Mouse (Mus musculus): ENCODE results near the gene Plekhg1. TPM values are rescaled to one million over a fixed set of nuclear protein-coding genes. Genes with fewer than 3 reads are reported as not detected.

Gene Plekhg1
- polyA plus RNA-seq, 1 experiment from 2014 or later: 4.4 TPM

DNA sequence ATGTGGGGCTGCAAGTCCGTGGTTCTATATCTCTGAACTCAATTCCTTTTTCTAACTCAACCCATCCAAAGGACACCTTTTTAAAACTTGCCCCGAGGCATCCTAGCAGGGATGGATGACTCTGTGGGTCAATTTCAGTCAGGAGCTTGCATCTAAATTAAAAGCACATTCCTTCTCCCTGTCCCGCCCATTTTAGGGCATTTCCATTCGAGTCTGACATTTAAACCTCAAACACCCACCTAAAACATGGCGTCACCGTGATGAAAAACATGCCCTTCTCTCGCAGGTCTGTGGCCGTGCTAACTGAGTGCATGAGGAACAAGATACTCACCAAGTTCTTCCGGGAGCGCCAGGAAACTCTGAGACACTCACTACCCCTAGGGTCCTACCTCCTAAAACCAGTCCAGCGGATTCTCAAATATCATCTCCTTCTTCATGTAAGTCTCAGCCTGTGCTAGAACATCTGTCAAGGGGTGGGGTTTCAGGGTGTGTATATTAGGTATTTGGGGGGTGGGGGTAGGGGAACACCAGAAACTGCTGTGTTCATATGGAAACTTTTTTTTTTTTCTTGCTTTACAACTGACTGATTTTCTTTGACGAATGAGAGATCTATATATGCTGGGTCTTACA lies 193.3 kb downstream of the Plekhg1 start:
- no peak overlapping the region for H3K9ac ChIP-seq (replicated peaks; ENCODE audit: low read depth, low read length)
- H3K4me3 ChIP-seq (replicated peaks; ENCODE audit: low read length): no peak overlapping the region
- H3K9me3 ChIP-seq (ENCODE audit: control insufficient read depth, low read length): no peaks in the 10 kb centered on the region
- no peaks in the 10 kb centered on the region for H3K4me1 ChIP-seq (replicated peaks; ENCODE audit: control insufficient read depth, insufficient read depth, low read length)
- no peak overlapping the region for H3K27ac ChIP-seq (ENCODE audit: low read length)
- no peaks in the 10 kb centered on the region for H3K27me3 ChIP-seq (replicated peaks; ENCODE audit: control insufficient read depth, insufficient read depth, low read length)
- no peaks in the 10 kb centered on the region for H3K36me3 ChIP-seq (ENCODE audit: control insufficient read depth, insufficient read depth)
- WGBS: 83% methylated on average over 12 of the region's 12 CpGs
- no peak for ATAC-seq
- H3K4me2 ChIP-seq (ENCODE audit: low read length): no peak overlapping the region

DNA sequence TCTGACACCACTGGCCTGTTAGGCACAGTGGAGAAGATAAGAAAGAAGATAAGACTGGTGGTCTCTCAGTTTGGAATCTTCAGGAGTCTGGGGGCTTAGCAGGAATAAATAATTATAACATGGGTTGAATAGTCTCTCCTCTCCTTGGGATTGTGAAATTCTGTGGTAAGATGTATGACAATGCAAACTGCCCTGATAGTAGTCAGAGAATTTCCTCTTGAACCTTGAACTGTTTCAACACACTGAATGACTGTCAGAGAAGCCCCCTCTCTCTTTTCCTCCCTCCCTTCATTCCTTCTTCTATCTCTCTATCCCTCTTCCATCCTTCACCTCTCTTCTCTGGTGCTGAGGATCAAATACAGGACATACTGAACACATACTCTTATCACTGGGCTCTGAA lies 196.7 kb downstream of the Plekhg1 start:
- no peak for ATAC-seq
- H3K27me3 ChIP-seq (replicated peaks; ENCODE audit: control insufficient read depth, insufficient read depth, low read length): no peaks in the 10 kb centered on the region
- no peaks in the 10 kb centered on the region for H3K4me1 ChIP-seq (replicated peaks; ENCODE audit: control insufficient read depth, insufficient read depth, low read length)
- H3K9me3 ChIP-seq (ENCODE audit: control insufficient read depth, low read length): no peaks in the 10 kb centered on the region
- no peak overlapping the region for H3K4me3 ChIP-seq (replicated peaks; ENCODE audit: low read length)
- H3K36me3 ChIP-seq (ENCODE audit: control insufficient read depth, insufficient read depth): no peaks in the 10 kb centered on the region
- no peak overlapping the region for H3K9ac ChIP-seq (replicated peaks; ENCODE audit: low read depth, low read length)
- H3K4me2 ChIP-seq (ENCODE audit: low read length): no peak overlapping the region
- no peak overlapping the region for H3K27ac ChIP-seq (ENCODE audit: low read length)

GRCm38 (mm10) chr10:3939895-3940595 lies 199.9 kb downstream of the Plekhg1 start:
- 93% methylated on average over 11 of the region's 11 CpGs for WGBS
- Histone ChIP-seq H3K27me3 (replicated peaks; ENCODE audit: control insufficient read depth, insufficient read depth, low read length) (no peaks in the 10 kb centered on the region), H3K9ac (replicated peaks; ENCODE audit: low read depth, low read length) (no peak overlapping the region), H3K4me3 (replicated peaks; ENCODE audit: low read length) (no peak overlapping the region), H3K4me1 (replicated peaks; ENCODE audit: control insufficient read depth, insufficient read depth, low read length) (no peaks in the 10 kb centered on the region), H3K9me3 (ENCODE audit: control insufficient read depth, low read length) (no peaks in the 10 kb centered on the region), H3K27ac (ENCODE audit: low read length) (no peak overlapping the region), H3K4me2 (ENCODE audit: low read length) (no peak overlapping the region), H3K36me3 (ENCODE audit: control insufficient read depth, insufficient read depth) (no peaks in the 10 kb centered on the region)
- no peak for ATAC-seq

DNA sequence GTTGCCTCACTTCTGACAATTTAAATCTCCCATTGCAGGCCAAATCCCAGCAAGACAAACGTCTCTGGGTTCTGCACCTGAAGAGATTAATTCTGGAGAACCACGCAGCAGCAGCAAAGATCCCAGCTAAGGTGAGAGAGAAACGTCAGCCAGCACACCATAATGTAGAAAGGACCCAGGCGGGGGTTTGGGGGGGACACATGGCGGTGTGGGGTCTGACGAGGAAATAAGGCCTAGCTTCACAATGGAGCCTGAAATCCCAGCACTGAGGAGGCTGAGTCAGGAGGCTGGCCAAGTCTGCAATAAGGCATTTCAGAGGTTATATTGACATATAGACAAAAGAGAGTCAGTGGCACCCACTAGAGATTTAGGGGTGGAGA lies 200.4 kb downstream of the Plekhg1 start:
- no peak for ATAC-seq
- no peaks in the 10 kb centered on the region for H3K9me3 ChIP-seq (ENCODE audit: control insufficient read depth, low read length)
- no peak overlapping the region for H3K4me2 ChIP-seq (ENCODE audit: low read length)
- H3K9ac ChIP-seq (replicated peaks; ENCODE audit: low read depth, low read length): no peak overlapping the region
- H3K4me3 ChIP-seq (replicated peaks; ENCODE audit: low read length): no peak overlapping the region
- H3K4me1 ChIP-seq (replicated peaks; ENCODE audit: control insufficient read depth, insufficient read depth, low read length): no peaks in the 10 kb centered on the region
- H3K27ac ChIP-seq (ENCODE audit: low read length): no peak overlapping the region
- no peaks in the 10 kb centered on the region for H3K36me3 ChIP-seq (ENCODE audit: control insufficient read depth, insufficient read depth)
- H3K27me3 ChIP-seq (replicated peaks; ENCODE audit: control insufficient read depth, insufficient read depth, low read length): no peaks in the 10 kb centered on the region
- WGBS: 86% methylated on average over 6 of the region's 6 CpGs

GRCm38 (mm10) chr10:3941054-3941757 lies 201.0 kb downstream of the Plekhg1 start:
- ATAC-seq: no peak
- H3K27me3 ChIP-seq (replicated peaks; ENCODE audit: control insufficient read depth, insufficient read depth, low read length): no peaks in the 10 kb centered on the region
- no peaks in the 10 kb centered on the region for H3K4me1 ChIP-seq (replicated peaks; ENCODE audit: control insufficient read depth, insufficient read depth, low read length)
- H3K27ac ChIP-seq (ENCODE audit: low read length): no peak overlapping the region
- no peaks in the 10 kb centered on the region for H3K36me3 ChIP-seq (ENCODE audit: control insufficient read depth, insufficient read depth)
- 37% methylated on average over 11 of the region's 11 CpGs for WGBS
- no peak overlapping the region for H3K4me2 ChIP-seq (ENCODE audit: low read length)
- H3K9ac ChIP-seq (replicated peaks; ENCODE audit: low read depth, low read length): no peak overlapping the region
- no peaks in the 10 kb centered on the region for H3K9me3 ChIP-seq (ENCODE audit: control insufficient read depth, low read length)
- no peak overlapping the region for H3K4me3 ChIP-seq (replicated peaks; ENCODE audit: low read length)

- Histone ChIP-seq H3K27ac (ENCODE audit: low read length) (no peak overlapping the region), H3K9ac (replicated peaks; ENCODE audit: low read depth, low read length) (no peak overlapping the region), H3K36me3 (ENCODE audit: control insufficient read depth, insufficient read depth) (no peaks in the 10 kb centered on the region), H3K4me2 (ENCODE audit: low read length) (no peak overlapping the region), H3K4me1 (replicated peaks; ENCODE audit: control insufficient read depth, insufficient read depth, low read length) (no peaks in the 10 kb centered on the region), H3K27me3 (replicated peaks; ENCODE audit: control insufficient read depth, insufficient read depth, low read length) (no peaks in the 10 kb centered on the region), H3K4me3 (replicated peaks; ENCODE audit: low read length) (no peak overlapping the region), H3K9me3 (ENCODE audit: control insufficient read depth, low read length) (no peaks in the 10 kb centered on the region)
- ATAC-seq: no peak
- WGBS: 74% methylated on average over 6 of the region's 6 CpGs
Measured at GRCm38 (mm10) chr10:3942289-3942688, 202.1 kb downstream of the Plekhg1 start.

- H3K4me3 ChIP-seq (replicated peaks; ENCODE audit: low read length): no peak overlapping the region
- H3K9me3 ChIP-seq (ENCODE audit: control insufficient read depth, low read length): no peaks in the 10 kb centered on the region
- no peak overlapping the region for H3K9ac ChIP-seq (replicated peaks; ENCODE audit: low read depth, low read length)
- H3K4me2 ChIP-seq (ENCODE audit: low read length): no peak overlapping the region
- ATAC-seq: peak; percentile 71
- no peak overlapping the region for H3K27ac ChIP-seq (ENCODE audit: low read length)
- H3K4me1 ChIP-seq (replicated peaks; ENCODE audit: control insufficient read depth, insufficient read depth, low read length): no peaks in the 10 kb centered on the region
- no peaks in the 10 kb centered on the region for H3K27me3 ChIP-seq (replicated peaks; ENCODE audit: control insufficient read depth, insufficient read depth, low read length)
- 30% methylated on average over 10 of the region's 10 CpGs for WGBS
- no peaks in the 10 kb centered on the region for H3K36me3 ChIP-seq (ENCODE audit: control insufficient read depth, insufficient read depth)
Measured at GRCm38 (mm10) chr10:3943492-3944395, 203.6 kb downstream of the Plekhg1 start.

DNA sequence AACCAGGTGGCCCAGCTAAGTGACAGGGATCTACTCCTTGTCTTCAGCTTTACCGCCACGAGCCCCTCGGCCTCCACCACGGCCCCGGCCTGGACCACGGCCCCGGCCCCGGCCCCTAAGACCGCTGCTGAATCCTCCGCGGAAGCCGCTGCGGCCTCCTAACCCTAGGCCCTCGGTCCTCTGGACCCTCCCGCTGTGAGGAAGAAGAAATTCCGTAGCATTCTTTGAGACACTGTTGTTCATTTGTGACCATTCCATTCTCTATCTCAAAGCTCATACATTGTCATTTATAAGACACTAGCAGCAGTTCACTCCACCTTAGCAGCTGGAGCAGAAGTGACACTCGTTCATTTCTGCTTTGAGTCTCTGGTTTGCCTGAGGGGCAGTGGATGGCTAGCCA lies 206.7 kb downstream of the Plekhg1 start:
- no peak overlapping the region for H3K4me2 ChIP-seq (ENCODE audit: low read length)
- H3K27me3 ChIP-seq (replicated peaks; ENCODE audit: control insufficient read depth, insufficient read depth, low read length): no peaks in the 10 kb centered on the region
- H3K9me3 ChIP-seq (ENCODE audit: control insufficient read depth, low read length): no peaks in the 10 kb centered on the region
- no peak for ATAC-seq
- no peak overlapping the region for H3K27ac ChIP-seq (ENCODE audit: low read length)
- no peak overlapping the region for H3K9ac ChIP-seq (replicated peaks; ENCODE audit: low read depth, low read length)
- no peaks in the 10 kb centered on the region for H3K36me3 ChIP-seq (ENCODE audit: control insufficient read depth, insufficient read depth)
- no peak overlapping the region for H3K4me3 ChIP-seq (replicated peaks; ENCODE audit: low read length)
- WGBS: 92% methylated on average over 17 of the region's 17 CpGs
- H3K4me1 ChIP-seq (replicated peaks; ENCODE audit: control insufficient read depth, insufficient read depth, low read length): no peaks in the 10 kb centered on the region

GRCm38 (mm10) chr10:3947346-3947745 lies 207.2 kb downstream of the Plekhg1 start:
- no peak overlapping the region for H3K27ac ChIP-seq (ENCODE audit: low read length)
- no peaks in the 10 kb centered on the region for H3K27me3 ChIP-seq (replicated peaks; ENCODE audit: control insufficient read depth, insufficient read depth, low read length)
- H3K9me3 ChIP-seq (ENCODE audit: control insufficient read depth, low read length): no peaks in the 10 kb centered on the region
- no peaks in the 10 kb centered on the region for H3K36me3 ChIP-seq (ENCODE audit: control insufficient read depth, insufficient read depth)
- ATAC-seq: no peak
- 95% methylated on average over 7 of the region's 7 CpGs for WGBS
- H3K4me1 ChIP-seq (replicated peaks; ENCODE audit: control insufficient read depth, insufficient read depth, low read length): no peaks in the 10 kb centered on the region
- H3K4me2 ChIP-seq (ENCODE audit: low read length): no peak overlapping the region
- no peak overlapping the region for H3K9ac ChIP-seq (replicated peaks; ENCODE audit: low read depth, low read length)
- no peak overlapping the region for H3K4me3 ChIP-seq (replicated peaks; ENCODE audit: low read length)
